Mouse (Mus musculus) brown adipose tissue, adult 24 weeks (tissue): Measurements from ENCODE around the gene 4930523C07Rik. TPM values are rescaled to one million over a fixed set of nuclear protein-coding genes. Genes with fewer than 3 reads are reported as not detected.

ENCODE experiments used
- H3K27ac ChIP-seq: fragments of 200-500 bp; replicated peaks from 2 replicates; pipeline ENCODE4 v1.5.1; 2012; ENCODE audit warnings: low read depth, mild to moderate bottlenecking, low read length
- H3K4me1 ChIP-seq: fragments of 200-500 bp; 2 replicates; pipeline ENCODE4 v1.6.1; 2012; ENCODE audit warnings: low read length, mixed read lengths; ENCODE audit not compliant: control insufficient read depth, insufficient read depth, insufficient read length
- H3K4me3 ChIP-seq: fragments of 200-500 bp; 2 replicates; pipeline ENCODE4 v1.5.1; 2012; ENCODE audit warnings: low read depth, mild to moderate bottlenecking, low read length, moderate library complexity; ENCODE audit not compliant: insufficient read depth
- polyA plus RNA-seq: library from polyadenylated mRNA; stranded (reverse); fragments of >200 nt; gene quantifications from 2 replicates; pipeline ENCODE4 v1.2.4, GENCODE M21; 2012; ENCODE audit not compliant: missing spikeins, insufficient read depth, insufficient read length

4930523C07Rik gene
- polyA plus RNA-seq, 1 experiment, result 15.0 TPM

DNA sequence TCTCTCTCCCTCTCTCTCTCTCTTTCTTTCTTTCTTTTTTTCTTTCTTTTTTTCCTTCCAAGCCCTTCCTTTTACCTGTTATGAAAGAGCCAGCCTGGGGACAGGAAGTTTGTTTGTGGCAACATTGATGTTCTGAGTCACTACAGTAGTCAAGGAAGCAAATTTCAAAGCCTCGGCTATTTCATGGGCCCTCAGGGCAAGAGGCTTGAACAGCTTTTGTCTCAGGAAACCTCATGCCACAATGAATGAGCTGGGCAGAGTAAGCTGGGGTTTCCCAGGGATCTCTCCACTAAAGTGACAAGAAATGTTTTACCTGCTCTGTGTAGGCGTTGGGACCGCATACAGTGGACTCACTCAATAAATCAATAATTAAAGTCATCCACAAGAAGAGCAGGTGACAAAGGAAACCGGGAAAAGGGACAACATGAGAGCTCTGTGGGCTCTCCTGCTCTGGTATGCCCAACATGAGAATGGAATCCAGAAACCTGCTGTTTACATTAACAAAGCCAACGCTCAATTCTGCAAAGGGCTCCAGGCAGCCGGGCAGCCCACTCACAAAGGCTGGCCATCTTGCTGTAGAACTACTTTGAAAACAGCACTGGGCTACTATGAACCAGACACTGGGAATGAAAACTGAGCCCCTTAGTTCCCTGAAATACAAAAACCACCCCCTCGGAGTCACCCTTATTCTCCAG, 4.1 kb upstream of the 4930523C07Rik start:
- Histone ChIP-seq H3K4me3 (no peak overlapping the region), H3K4me1 (peaks cover 13% of the 10 kb centered on the region), H3K27ac (no peak overlapping the region)

GRCm38 (mm10) chr1:160041264-160041775, 2.9 kb upstream of the 4930523C07Rik start:
- no peak overlapping the region for H3K27ac ChIP-seq
- H3K4me3 ChIP-seq, result no peak overlapping the region
- H3K4me1 ChIP-seq, result peaks cover 22% of the 10 kb centered on the region

- no peak overlapping the region for H3K4me3 ChIP-seq
- no peak overlapping the region for H3K27ac ChIP-seq
- peaks cover 22% of the 10 kb centered on the region for H3K4me1 ChIP-seq
Observed at GRCm38 (mm10) chr1:160042351-160042750, 1.8 kb upstream of the 4930523C07Rik start.

DNA sequence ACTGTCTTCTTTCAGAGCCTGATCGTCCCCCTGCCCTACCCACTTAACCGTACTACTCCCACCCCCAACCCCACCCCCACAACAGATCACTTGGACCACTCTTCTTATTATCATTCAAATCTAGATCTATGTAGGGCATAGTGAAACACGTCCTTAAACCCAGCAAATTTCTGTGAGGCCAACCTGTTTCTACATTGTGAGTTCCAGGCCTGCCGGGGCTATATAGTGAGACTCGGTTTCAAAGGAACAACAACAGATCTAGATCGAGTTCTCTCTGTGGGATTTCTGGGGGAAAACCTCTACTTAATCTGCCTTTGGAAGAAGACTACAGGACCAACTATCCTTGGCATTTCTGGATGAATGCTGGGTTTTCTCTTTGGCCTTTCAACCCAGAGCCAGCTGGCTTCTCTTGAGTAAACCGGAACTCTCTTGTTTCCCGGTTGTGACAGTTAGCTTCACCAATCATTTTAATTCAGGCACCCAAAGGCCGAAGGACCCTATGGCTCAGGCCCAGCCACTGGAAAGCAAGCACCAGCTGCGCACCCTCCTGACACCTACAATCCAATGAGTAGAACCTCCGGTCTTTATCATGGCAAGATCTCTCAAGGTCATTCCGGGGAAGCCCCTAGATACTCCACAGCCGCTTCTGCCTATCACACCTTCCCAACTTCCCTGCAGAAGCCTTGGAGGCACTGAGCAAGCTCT, 759 bp upstream of the 4930523C07Rik start:
- Histone ChIP-seq H3K4me1 (peaks cover 28% of the 10 kb centered on the region), H3K27ac (peak overlapping the region; percentile 92), H3K4me3 (peak overlapping the region; percentile 66)

- Histone ChIP-seq H3K4me1 (peaks cover 43% of the 10 kb centered on the region), H3K27ac (peak overlapping the region; percentile 92), H3K4me3 (peak overlapping the region; percentile 66)
Observed at GRCm38 (mm10) chr1:160045056-160045715, 1.0 kb downstream of the 4930523C07Rik start.

DNA sequence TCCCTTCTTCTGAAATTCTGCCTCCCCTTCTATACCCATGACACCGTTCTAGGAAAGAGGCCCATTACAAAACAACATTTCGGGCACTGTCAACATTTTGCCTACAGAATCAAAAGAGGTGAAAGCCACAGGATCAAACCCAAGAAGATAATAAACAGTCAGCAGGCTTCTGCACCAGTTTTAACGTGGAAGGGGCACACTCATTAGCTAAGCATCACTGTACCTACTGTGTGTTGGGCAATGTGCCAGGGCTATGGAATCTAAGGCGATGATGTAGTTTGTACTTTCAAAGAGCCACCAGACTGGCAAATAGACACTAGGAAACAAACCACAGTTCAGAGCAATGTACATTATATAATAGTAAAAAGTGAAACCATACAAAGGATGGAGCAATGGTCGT, 1.8 kb downstream of the 4930523C07Rik start:
- Histone ChIP-seq H3K27ac (peak overlapping the region; percentile 68), H3K4me1 (peaks cover 44% of the 10 kb centered on the region), H3K4me3 (peak overlapping the region; percentile 44)

DNA sequence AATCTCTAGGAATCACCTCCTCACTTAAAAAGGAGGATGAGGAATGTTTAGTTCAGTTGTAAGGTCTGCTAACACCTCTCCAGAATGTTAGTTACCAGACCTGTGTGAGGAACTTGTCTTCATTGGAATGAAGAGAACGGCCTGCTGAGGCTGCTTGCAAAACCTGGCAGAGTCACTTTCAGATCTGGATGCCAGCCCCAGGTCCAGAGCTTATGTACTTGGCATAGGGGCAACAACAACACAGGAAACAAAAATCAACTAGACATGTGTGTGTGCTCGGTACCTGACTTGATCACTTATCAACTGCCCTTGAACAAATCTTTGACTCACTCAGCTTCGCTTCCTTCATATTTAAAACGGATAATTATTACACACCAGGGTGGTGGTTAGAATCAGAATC, 2.6 kb downstream of the 4930523C07Rik start:
- peaks cover 44% of the 10 kb centered on the region for H3K4me1 ChIP-seq
- H3K27ac ChIP-seq, result peak overlapping the region; percentile 31; the same call in 1 of the 2 replicates
- 0 out of 2 replicates have a peak overlapping the region, but pooled peaks have one; percentile 23 for H3K4me3 ChIP-seq

GRCm38 (mm10) chr1:160047481-160047931, 3.3 kb downstream of the 4930523C07Rik start:
- Histone ChIP-seq H3K4me1 (peaks cover 46% of the 10 kb centered on the region), H3K4me3 (no peak overlapping the region)

DNA sequence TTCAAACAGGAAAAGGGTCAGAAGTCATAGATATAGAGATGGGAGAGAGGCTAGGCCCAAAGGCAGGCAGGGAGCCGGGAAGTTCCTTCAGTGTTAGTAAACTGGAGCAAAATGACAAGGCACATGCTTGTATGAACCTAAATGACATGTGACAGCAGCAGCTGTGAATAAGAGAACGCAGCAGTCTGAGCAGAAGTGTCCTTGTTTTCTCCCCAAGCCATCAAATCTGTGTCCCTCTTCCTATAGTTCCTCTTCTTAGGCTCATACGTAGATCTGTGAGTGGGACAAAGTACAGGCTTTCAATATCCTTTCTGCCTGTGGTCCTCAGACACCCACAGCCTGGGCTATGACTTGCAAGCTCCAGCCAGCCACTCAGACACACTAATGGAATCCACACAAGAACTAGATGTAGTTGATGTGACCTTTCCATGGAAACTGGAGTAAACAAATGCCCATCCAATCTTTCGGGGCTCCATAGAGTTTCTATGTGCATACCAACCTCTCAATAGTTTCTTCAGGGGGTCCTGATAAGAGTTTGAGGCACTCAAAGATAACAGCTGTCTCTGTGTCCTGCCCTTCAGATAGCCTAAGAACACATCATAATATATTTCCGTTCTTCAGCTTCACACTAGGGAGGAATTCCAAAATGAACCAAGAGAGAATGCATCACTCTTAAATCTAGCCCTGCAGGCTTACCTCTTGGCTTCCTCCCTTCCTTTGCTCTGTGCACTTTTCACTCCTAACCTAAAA, 5.1 kb downstream of the 4930523C07Rik start:
- H3K4me1 ChIP-seq, result peaks cover 51% of the 10 kb centered on the region
- peak overlapping the region; percentile 47 for H3K27ac ChIP-seq
- no peak overlapping the region for H3K4me3 ChIP-seq

More at GRCm38 (mm10) chr1:160047481-160047931, 3.3 kb downstream of the 4930523C07Rik start:
- H3K27ac ChIP-seq, result peak overlapping the region; percentile 46

- peaks cover 53% of the 10 kb centered on the region for H3K4me1 ChIP-seq
- H3K27ac ChIP-seq, result no peak overlapping the region
- no peak overlapping the region for H3K4me3 ChIP-seq
Observed at GRCm38 (mm10) chr1:160050898-160051297, 6.7 kb downstream of the 4930523C07Rik start.

DNA sequence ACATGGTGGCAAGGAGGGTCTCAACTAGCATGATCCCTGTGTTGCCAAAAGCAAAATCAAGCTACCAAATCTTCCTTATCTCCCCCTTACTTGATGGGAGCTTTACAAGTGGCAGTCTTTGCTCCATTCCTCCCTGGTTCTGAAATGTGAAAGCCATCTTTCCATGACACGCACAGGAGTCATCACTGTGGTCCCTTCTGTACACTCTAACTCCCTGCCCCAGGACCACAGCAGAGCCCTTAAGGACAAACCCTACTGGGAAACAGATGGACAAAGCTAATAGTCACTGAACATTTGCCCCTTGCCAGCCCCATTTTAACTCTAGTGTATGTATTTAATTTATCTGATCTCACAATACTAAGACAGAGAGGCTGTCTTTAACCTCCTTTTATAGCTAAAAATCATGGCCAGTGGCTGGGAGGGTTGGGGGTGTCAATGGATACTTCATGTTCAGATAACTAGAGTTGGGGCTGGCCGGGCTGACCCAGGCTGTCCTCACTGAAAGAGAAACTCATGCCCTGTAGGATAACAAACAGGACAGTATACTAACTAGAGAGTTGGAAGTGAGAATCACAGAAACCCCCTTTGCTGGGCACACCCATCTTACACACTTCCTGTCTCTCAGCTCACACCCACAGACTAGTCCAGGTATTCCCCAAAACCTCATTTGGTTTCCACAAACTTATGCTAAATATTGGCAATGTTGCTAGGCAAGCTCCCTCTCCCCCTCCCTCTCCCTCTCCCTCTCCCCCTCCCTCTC, 8.6 kb downstream of the 4930523C07Rik start:
- peaks cover 51% of the 10 kb centered on the region for H3K4me1 ChIP-seq
- H3K27ac ChIP-seq, result peak overlapping the region; percentile 30; the same call in 1 of the 2 replicates
- H3K4me3 ChIP-seq, result no peak overlapping the region

DNA sequence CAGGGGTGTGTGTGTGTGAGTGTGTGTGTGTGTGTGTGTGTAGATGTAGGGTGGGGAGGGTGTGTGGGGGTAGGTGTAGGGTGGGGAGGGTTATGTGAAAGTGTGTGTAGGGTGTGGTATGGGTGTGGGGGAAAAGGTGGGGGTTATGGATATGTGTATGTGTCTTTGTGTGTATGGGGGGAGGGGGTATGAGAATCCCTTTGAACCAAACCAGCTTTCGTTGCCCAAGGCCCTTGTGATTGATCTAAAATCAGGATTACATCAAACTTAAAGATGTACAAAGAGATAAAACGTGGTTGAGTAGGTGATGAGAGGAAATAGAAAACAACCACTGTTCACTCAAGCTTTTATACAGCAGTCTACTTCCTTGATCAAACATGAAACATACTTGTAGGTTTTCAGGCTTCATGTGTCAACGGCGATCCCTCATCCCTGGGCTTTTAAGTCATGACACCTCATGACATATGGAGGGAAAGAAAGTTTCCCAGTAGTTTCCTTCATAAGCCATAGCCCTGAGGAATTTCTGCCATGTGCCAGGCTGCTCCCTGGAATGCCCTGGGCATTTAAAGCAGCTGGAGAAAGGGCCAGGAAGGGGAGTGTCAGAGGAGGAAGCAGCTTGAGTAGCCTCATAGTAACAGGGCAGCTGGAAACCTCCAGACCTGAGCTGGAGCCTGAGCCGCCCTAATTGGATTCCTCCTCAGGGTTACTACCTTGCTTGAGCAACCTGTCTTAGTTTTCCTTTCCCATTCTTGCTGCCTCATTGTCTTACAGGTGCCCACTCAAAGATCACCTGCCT, 9.5 kb downstream of the 4930523C07Rik start:
- peaks cover 45% of the 10 kb centered on the region for H3K4me1 ChIP-seq
- H3K27ac ChIP-seq, result peak overlapping the region; percentile 63
- no peak overlapping the region for H3K4me3 ChIP-seq

- H3K4me3 ChIP-seq, result no peak overlapping the region
- peak overlapping the region; percentile 63 for H3K27ac ChIP-seq
- H3K4me1 ChIP-seq, result peaks cover 43% of the 10 kb centered on the region
Observed at GRCm38 (mm10) chr1:160054366-160055078, 10.3 kb downstream of the 4930523C07Rik start.
